Mouse (Mus musculus) cerebellum, adult 11-12 months (tissue): ENCODE measurements around the gene Asb7.

ENCODE experiments used
- DNase-seq: peaks from one replicate; pipeline ENCODE4 v3.0.0; 2022

The Asb7 gene

GRCm38 (mm10) chr7:66652216-66652615 is 37.2 kb downstream of the Asb7 start:
- DNase-seq: no peak

GRCm38 (mm10) chr7:66650883-66651282 is 38.5 kb downstream of the Asb7 start:
- no peak for DNase-seq

GRCm38 (mm10) chr7:66649181-66649580 is 40.2 kb downstream of the Asb7 start:
- DNase-seq: no peak

GRCm38 (mm10) chr7:66645736-66646135 is 43.7 kb downstream of the Asb7 start:
- no peak for DNase-seq

GRCm38 (mm10) chr7:66633351-66633750 is 56.0 kb downstream of the Asb7 start:
- DNase-seq: no peak

- no peak for DNase-seq
Measured at GRCm38 (mm10) chr7:66630154-66630800, 59.1 kb downstream of the Asb7 start.

- DNase-seq: no peak
Measured at GRCm38 (mm10) chr7:66629419-66629818, 60.0 kb downstream of the Asb7 start.

GRCm38 (mm10) chr7:66623436-66623835 is 66.0 kb downstream of the Asb7 start:
- DNase-seq: no peak

GRCm38 (mm10) chr7:66601846-66602245 is 87.5 kb downstream of the Asb7 start:
- DNase-seq: no peak

GRCm38 (mm10) chr7:66600622-66601610 is 88.5 kb downstream of the Asb7 start:
- no peak for DNase-seq

GRCm38 (mm10) chr7:66600126-66600525 is 89.3 kb downstream of the Asb7 start:
- no peak for DNase-seq

GRCm38 (mm10) chr7:66597900-66598299 is 91.5 kb downstream of the Asb7 start:
- DNase-seq: no peak
